Mouse (Mus musculus) myocyte (in vitro differentiated cells): ENCODE data around the gene Rasgrf1.

Source experiments
- CEBPB ChIP-seq: IDR thresholded peaks from 2 replicates; pipeline ENCODE4 v1.6.1; 2011; ENCODE audit warnings: mild to moderate bottlenecking, moderate library complexity; ENCODE audit not compliant: poor library complexity, insufficient read depth, severe bottlenecking
- MAX ChIP-seq: IDR thresholded peaks from one replicate; pipeline ENCODE4 v1.6.1; 2011; ENCODE audit warnings: low read depth, mild to moderate bottlenecking, control low read depth
- MYOD1 ChIP-seq, 3 experiments: IDR thresholded peaks; one replicate each; pipeline ENCODE4 v1.6.1; 2011; ENCODE audit warnings: control low read depth in 2 of 3, low read depth in 2 of 3, mild to moderate bottlenecking in 2 of 3, moderate library complexity in 1 of 3; ENCODE audit not compliant: insufficient read length in 2 of 3, control insufficient read depth in 1 of 3
- MYOG ChIP-seq, 3 experiments: IDR thresholded peaks; one replicate each; pipeline ENCODE4 v1.6.1; 2011; ENCODE audit warnings: control low read depth in 2 of 3, low read depth in 2 of 3, mild to moderate bottlenecking in 2 of 3; ENCODE audit not compliant: insufficient read length in 2 of 3, control insufficient read depth in 1 of 3, insufficient read depth in 1 of 3
- POLR2A ChIP-seq: IDR thresholded peaks from one replicate; pipeline ENCODE4 v1.6.1; 2011; ENCODE audit warnings: low read depth, mild to moderate bottlenecking, control low read depth, moderate library complexity; ENCODE audit not compliant: insufficient read length
- POLR2AphosphoS2 ChIP-seq: IDR thresholded peaks from one replicate; pipeline ENCODE4 v1.6.1; 2011; ENCODE audit warnings: low read depth, control low read depth; ENCODE audit not compliant: insufficient read length
- REST ChIP-seq: IDR thresholded peaks from one replicate; pipeline ENCODE4 v1.6.1; 2011; ENCODE audit warnings: mild to moderate bottlenecking, control low read depth, moderate library complexity; ENCODE audit not compliant: insufficient read depth, insufficient read length
- TCF3 ChIP-seq: IDR thresholded peaks from one replicate; pipeline ENCODE4 v1.6.1; 2011; ENCODE audit warnings: low read depth, control low read depth; ENCODE audit not compliant: insufficient read length

GRCm38 (mm10) chr9:89879574-89879973, 30.1 kb upstream of the Rasgrf1 start:
- TF ChIP-seq MAX (no peak), POLR2A (no peak), CEBPB (no peak), MYOG (IDR thresholded peaks at IDR 0.05; ENCODE audit: control insufficient read depth in 1 of 3, insufficient read depth in 1 of 3, insufficient read length in 2 of 3, low read depth in 2 of 3) (no peak), REST (no peak), POLR2AphosphoS2 (no peak), TCF3 (no peak), MYOD1 (IDR thresholded peaks at IDR 0.05; ENCODE audit: control insufficient read depth in 1 of 3, insufficient read length in 2 of 3, low read depth in 2 of 3) (no peak)
